Mouse (Mus musculus) kidney, postnatal 0 days (tissue): Measurements from ENCODE around the gene Rho. TPM values are rescaled to one million over a fixed set of nuclear protein-coding genes. Genes with fewer than 3 reads are reported as not detected.
A peak's percentile ranks its signal among the peaks of the same experiment; 100 is the strongest.

Experiments used
- ATAC-seq: fragments of 200-750 bp; cut with Nextera tagmentation; replicated peaks from 2 replicates; pipeline ENCODE4 v1.8.0; 2017; ENCODE audit warnings: low read depth, moderate number of reproducible peaks, moderate TSS enrichment, moderate library complexity; ENCODE audit not compliant: low FRiP score
- DNase-seq: peaks from one replicate; pipeline ENCODE4 v3.0.0-alpha.2; 2016; ENCODE audit warnings: low spot score
- H3K27ac ChIP-seq: fragments of 300-500 bp; sonication (generic); 2 replicates; pipeline ENCODE4 v1.5.1; 2014; ENCODE audit warnings: mild to moderate bottlenecking
- H3K27me3 ChIP-seq: fragments of 300-500 bp; sonication (generic); 2 replicates; pipeline ENCODE4 v1.6.1; 2014; ENCODE audit warnings: low read length, mixed read lengths; ENCODE audit not compliant: insufficient read depth
- H3K36me3 ChIP-seq: fragments of 300-500 bp; sonication (generic); 2 replicates; pipeline ENCODE4 v1.6.1; 2014; ENCODE audit warnings: low read length, mixed read lengths; ENCODE audit not compliant: insufficient read depth
- H3K4me1 ChIP-seq: fragments of 300-500 bp; sonication (generic); replicated peaks from 2 replicates; pipeline ENCODE4 v1.6.1; 2014; ENCODE audit warnings: antibody characterized with exemption, low read length, mixed read lengths; ENCODE audit not compliant: insufficient read depth
- H3K4me2 ChIP-seq: fragments of 300-500 bp; sonication (generic); 2 replicates; pipeline ENCODE4 v1.6.1; 2014; ENCODE audit warnings: mild to moderate bottlenecking, low read length, moderate library complexity, mixed read lengths
- H3K4me3 ChIP-seq: fragments of 300-500 bp; sonication (generic); replicated peaks from 2 replicates; pipeline ENCODE4 v1.5.1; 2014; ENCODE audit warnings: low read depth, low read length
- H3K9ac ChIP-seq: fragments of 300-500 bp; sonication (generic); 2 replicates; pipeline ENCODE4 v1.6.1; 2014; ENCODE audit warnings: low read depth, low read length
- H3K9me3 ChIP-seq: fragments of 300-500 bp; sonication (generic); replicated peaks from 2 replicates; pipeline ENCODE4 v1.6.1; 2016; ENCODE audit warnings: low read length, inconsistent platforms, mixed read lengths
- CTCF ChIP-seq: IDR thresholded peaks from 2 replicates; pipeline ENCODE4 v1.5.1; 2016; ENCODE audit warnings: antibody characterized with exemption, low read depth, mild to moderate bottlenecking, moderate library complexity
- WGBS: fragments of 180-500 bp; shearing (Covaris S2); extraction: QIAGEN DNeasy Blood & Tissue Kit; methylation state at CpG from one replicate; pipeline ENCODE4 v1.1.7; 2014; 5-methylcytosine and 5-hydroxymethylcytosine counted together
- polyA plus RNA-seq: library from polyadenylated mRNA; unstranded; fragments of >200 nt; fragmentation: Nextera tagmentation; extraction: Ambion mirVana; gene quantifications from 2 replicates; pipeline ENCODE4 v1.2.1, GENCODE M21; 2015

Gene Rho
- polyA plus RNA-seq, 1 experiment from 2014 or later: not detected

- Histone ChIP-seq H3K27me3 (no peaks in the 10 kb centered on the region), H3K4me2 (no peak overlapping the region), H3K4me1 (peaks cover 5% of the 10 kb centered on the region; the same call in 1 of the 2 replicates), H3K9ac (no peak overlapping the region), H3K36me3 (peaks cover 23% of the 10 kb centered on the region), H3K27ac (peak overlapping the region; percentile 58), H3K9me3 (no peaks in the 10 kb centered on the region), H3K4me3 (no peak overlapping the region)
- peak; percentile 82 for DNase-seq
- ATAC-seq: no peak
- TF ChIP-seq CTCF: no peak
- 70% methylated on average over 8 of the region's 8 CpGs for WGBS
Observed at GRCm38 (mm10) chr6:115901489-115901931, 30.0 kb upstream of the Rho start.

GRCm38 (mm10) chr6:115902545-115902944, 29.0 kb upstream of the Rho start:
- no peak for TF ChIP-seq CTCF
- H3K27ac ChIP-seq: no peak overlapping the region
- WGBS: 84% methylated on average over 3 of the region's 3 CpGs
- no peak overlapping the region for H3K4me2 ChIP-seq
- peaks cover 5% of the 10 kb centered on the region; the same call in 1 of the 2 replicates for H3K4me1 ChIP-seq
- H3K9ac ChIP-seq: no peak overlapping the region
- ATAC-seq (no peak), DNase-seq (no peak)
- peaks cover 20% of the 10 kb centered on the region for H3K36me3 ChIP-seq
- H3K27me3 ChIP-seq: no peaks in the 10 kb centered on the region
- no peak overlapping the region for H3K4me3 ChIP-seq
- H3K9me3 ChIP-seq: no peaks in the 10 kb centered on the region

GRCm38 (mm10) chr6:115905568-115905967, 26.0 kb upstream of the Rho start:
- DNase-seq: no peak
- 78% methylated on average over 6 of the region's 6 CpGs for WGBS
- peaks cover 20% of the 10 kb centered on the region for H3K4me1 ChIP-seq
- no peak for TF ChIP-seq CTCF
- no peak overlapping the region for H3K4me2 ChIP-seq
- no peak overlapping the region for H3K9ac ChIP-seq
- H3K27me3 ChIP-seq: no peaks in the 10 kb centered on the region
- no peak overlapping the region for H3K4me3 ChIP-seq
- no peaks in the 10 kb centered on the region for H3K9me3 ChIP-seq
- peaks cover 16% of the 10 kb centered on the region for H3K36me3 ChIP-seq
- no peak for ATAC-seq
- H3K27ac ChIP-seq: peak overlapping the region; percentile 15; the same call in 1 of the 2 replicates

- WGBS: 65% methylated on average over 1 of the region's 1 CpGs
- peaks cover 14% of the 10 kb centered on the region for H3K36me3 ChIP-seq
- H3K4me3 ChIP-seq: no peak overlapping the region
- peaks cover 18% of the 10 kb centered on the region for H3K4me1 ChIP-seq
- DNase-seq (no peak), ATAC-seq (no peak)
- H3K9me3 ChIP-seq: no peaks in the 10 kb centered on the region
- H3K27me3 ChIP-seq: no peaks in the 10 kb centered on the region
- H3K9ac ChIP-seq: no peak overlapping the region
- no peak overlapping the region for H3K4me2 ChIP-seq
- no peak for TF ChIP-seq CTCF
- H3K27ac ChIP-seq: no peak overlapping the region
Observed at GRCm38 (mm10) chr6:115906455-115906854, 25.1 kb upstream of the Rho start.

- 46% methylated on average over 2 of the region's 2 CpGs for WGBS
- Histone ChIP-seq H3K9me3 (no peaks in the 10 kb centered on the region), H3K36me3 (peaks cover 14% of the 10 kb centered on the region), H3K27ac (no peak overlapping the region), H3K4me2 (no peak overlapping the region), H3K9ac (no peak overlapping the region), H3K4me1 (peaks cover 16% of the 10 kb centered on the region), H3K27me3 (no peaks in the 10 kb centered on the region), H3K4me3 (no peak overlapping the region)
- DNase-seq: no peak
- ATAC-seq: no peak
- no peak for TF ChIP-seq CTCF
Observed at GRCm38 (mm10) chr6:115906871-115907270, 24.7 kb upstream of the Rho start.

GRCm38 (mm10) chr6:115908421-115908982, 23.0 kb upstream of the Rho start:
- no peak overlapping the region for H3K4me2 ChIP-seq
- DNase-seq: no peak
- no peak for TF ChIP-seq CTCF
- peak overlapping the region; percentile 38 for H3K27ac ChIP-seq
- no peaks in the 10 kb centered on the region for H3K9me3 ChIP-seq
- H3K9ac ChIP-seq: no peak overlapping the region
- WGBS: 57% methylated on average over 6 of the region's 6 CpGs
- ATAC-seq: no peak
- 0 out of 2 replicates have a peak, but pooled peaks cover 5% of the 10 kb centered on the region for H3K36me3 ChIP-seq
- H3K27me3 ChIP-seq: no peaks in the 10 kb centered on the region
- no peak overlapping the region for H3K4me3 ChIP-seq
- peaks cover 16% of the 10 kb centered on the region for H3K4me1 ChIP-seq

GRCm38 (mm10) chr6:115909052-115909451, 22.5 kb upstream of the Rho start:
- Histone ChIP-seq H3K9me3 (no peaks in the 10 kb centered on the region), H3K27me3 (no peaks in the 10 kb centered on the region), H3K4me3 (no peak overlapping the region), H3K4me2 (no peak overlapping the region), H3K4me1 (peaks cover 16% of the 10 kb centered on the region), H3K9ac (no peak overlapping the region), H3K27ac (peak overlapping the region; percentile 38), H3K36me3 (0 out of 2 replicates have a peak, but pooled peaks cover 2% of the 10 kb centered on the region)
- DNase-seq (no peak), ATAC-seq (no peak)
- 74% methylated on average over 3 of the region's 3 CpGs for WGBS
- no peak for TF ChIP-seq CTCF
